Mouse (Mus musculus): ENCODE measurements around the gene Elovl3.
A peak's percentile ranks its signal among the peaks of the same experiment; 100 is the strongest.
"Not testable (repeated sequence)": the region's sequence is repeated elsewhere in the genome, so short reads cannot be mapped to it uniquely, and the experiment has no call there.

Elovl3 gene

DNA sequence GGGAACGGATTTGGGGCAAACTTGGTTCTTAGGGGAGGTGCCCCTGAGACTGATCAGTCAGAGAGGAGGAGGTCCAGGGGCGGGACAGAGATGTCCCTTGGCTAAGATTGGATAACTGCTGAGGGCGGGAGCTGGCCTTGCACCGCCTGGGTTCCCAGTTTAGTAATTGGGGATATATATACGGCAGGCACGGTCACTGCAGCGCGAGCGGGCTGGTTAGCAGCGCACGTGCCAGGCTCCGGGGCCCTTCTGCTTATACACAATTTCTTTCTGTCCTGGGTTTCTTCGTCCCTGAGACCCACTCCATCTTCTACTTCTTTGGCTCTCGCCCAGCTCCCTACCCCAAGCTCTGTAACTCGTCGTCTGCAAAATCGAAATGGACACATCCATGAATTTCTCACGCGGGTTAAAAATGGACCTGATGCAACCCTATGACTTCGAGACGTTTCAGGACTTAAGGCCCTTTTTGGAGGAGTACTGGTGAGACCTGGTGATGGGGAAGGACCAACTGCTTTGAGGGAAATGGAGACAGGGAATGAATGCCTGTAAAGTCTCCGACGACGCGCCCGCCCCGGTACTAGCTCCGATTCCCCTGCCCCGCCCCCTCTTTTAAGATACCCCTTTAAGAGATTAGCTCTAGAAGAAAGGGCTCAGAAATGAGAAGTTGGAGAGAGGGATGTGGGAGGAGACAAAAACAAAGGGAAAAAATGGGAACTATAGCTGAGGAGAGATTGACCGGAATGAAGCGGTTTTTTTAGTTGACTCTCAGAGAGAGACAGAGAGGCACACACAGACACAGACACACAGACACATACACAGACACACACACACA lies at the start of gene Elovl3:
TSS of gene Elovl3 (plus strand) at position 204 of the 832 bp plus-strand sequence.
- DNase-seq (ENCODE audit: low spot score in 2 of 2) = no peak

GRCm38 (mm10) chr19:46085185-46085584 lies 46.5 kb upstream of the Elovl3 start:
- no peak for DNase-seq (ENCODE audit: low spot score in 2 of 2)

- peak in 1 of 2 experiments; percentile 41 for DNase-seq (ENCODE audit: low spot score in 2 of 2)
Observed at GRCm38 (mm10) chr19:46086337-46086736, 45.4 kb upstream of the Elovl3 start.

DNA sequence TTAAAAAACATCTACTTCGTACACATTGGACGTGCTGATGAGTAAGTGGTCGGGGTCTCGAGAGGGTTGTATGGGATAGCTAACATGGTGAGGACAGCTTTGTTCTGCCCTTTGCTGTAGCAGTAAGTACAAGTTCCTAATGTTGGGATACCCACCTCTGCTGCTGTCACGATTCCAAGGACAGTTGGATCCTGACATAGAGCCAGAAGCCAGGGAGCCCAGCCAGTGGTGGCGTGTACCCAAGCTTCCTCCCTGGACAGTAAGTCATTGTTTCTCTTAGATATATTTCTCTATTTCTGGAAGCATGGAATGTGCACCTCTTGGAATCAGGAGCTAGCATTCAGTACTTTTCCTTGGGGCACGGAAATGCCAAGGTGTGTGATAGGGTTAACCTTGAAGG lies 43.8 kb upstream of the Elovl3 start:
- DNase-seq (ENCODE audit: low spot score in 2 of 2) = no peak

DNA sequence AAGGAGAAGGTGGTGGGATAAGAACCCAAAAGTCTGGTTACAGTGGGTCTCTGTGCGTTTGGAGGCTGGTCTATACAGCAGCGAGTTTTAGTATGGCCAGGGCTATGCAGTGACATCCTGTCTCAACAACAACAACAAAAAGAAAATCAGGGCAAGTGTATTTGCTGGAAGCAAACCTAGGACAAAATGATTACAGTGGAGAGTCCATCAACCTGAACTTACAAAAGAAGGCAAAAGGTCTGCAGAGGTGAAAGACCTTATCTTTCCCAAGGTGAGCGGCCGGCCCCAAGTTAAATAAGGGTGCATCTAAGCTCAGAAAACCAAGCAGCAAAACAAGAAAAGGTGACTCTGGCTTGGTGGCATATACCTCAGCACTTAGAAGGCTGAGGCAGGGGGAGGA lies 40.1 kb upstream of the Elovl3 start:
- no peak for DNase-seq (ENCODE audit: low spot score in 2 of 2)

DNA sequence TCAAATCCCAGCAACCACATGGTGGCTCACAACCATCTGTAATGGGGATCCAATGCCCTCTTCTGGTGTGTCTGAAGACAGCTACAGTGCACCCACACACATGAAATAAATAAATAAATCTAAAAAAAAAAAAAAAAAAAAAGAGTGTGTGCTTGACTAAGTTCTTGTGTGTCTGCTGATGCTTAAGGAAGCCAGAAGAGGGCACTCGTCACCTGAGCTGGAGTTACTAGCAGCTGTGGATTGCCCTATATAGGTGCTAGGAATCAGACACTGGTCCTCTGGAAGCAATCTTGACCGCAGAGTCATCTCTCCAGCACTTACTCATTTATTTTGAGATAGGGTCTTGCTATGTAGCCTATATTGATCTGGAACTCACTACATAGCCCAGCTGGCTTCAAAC lies 37.6 kb upstream of the Elovl3 start:
- DNase-seq (ENCODE audit: low spot score in 2 of 2) = no peak

DNA sequence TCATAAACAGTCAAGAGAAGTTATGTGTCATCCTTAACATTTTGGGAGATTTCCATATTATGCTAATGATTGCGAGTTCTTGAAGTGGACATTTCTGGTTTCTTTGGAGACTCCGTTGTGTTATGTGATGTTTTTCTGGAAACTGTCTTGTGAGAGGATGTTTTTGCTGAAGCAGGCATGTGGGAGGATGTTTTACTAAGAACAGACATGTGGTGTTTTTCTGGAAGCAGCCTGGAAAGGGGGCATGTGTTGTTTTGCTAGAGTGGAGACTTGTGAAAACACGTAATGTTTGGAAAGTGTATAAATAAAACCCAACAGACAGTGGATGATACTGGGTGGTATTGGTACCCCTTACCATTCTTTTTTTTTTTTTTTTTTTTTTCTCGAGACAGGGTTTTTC lies 36.4 kb upstream of the Elovl3 start:
- no peak for DNase-seq (ENCODE audit: low spot score in 2 of 2)

- DNase-seq (ENCODE audit: low spot score in 2 of 2) = no peak
Observed at GRCm38 (mm10) chr19:46096396-46096795, 35.3 kb upstream of the Elovl3 start.

GRCm38 (mm10) chr19:46099561-46099960 lies 32.1 kb upstream of the Elovl3 start:
- no peak for DNase-seq (ENCODE audit: low spot score in 2 of 2)

DNA sequence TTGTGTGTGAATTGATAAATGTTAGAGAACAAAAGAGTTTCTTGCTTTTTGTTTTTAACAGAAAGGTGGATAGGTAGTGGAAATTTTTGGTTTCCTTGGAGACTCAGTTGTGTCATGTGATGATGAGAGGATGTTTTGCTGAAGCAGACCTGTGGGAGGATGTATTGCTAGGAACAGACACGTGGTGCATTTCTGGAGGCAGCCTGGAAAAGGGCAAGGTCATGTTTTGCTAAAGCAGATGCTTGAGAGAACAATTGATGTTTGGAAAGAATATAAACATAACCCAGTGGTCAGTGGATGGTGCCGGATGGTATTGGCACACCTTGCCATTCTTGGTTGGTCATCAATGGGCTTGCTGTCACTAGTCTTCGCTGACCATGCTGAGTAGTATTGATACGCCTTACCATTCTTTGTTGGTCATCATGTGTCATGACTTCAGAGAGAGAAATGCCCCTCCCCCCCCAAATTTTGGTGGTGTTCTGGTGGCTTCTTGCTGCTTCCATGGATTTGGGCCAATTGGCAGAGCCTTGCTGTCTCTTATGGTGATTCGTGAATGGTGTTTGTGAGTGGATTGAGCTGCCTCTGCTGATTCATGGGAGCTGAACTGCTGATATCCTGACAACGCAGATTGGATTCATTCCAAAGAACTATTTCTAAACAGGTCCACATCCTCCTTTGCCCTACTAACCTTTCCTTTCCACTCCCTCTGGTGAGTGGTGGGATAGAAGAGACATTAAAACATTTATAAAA lies 28.1 kb upstream of the Elovl3 start:
- no peak for DNase-seq (ENCODE audit: low spot score in 2 of 2)

GRCm38 (mm10) chr19:46104187-46104557 lies 27.5 kb upstream of the Elovl3 start:
- no peak for DNase-seq (ENCODE audit: low spot score in 2 of 2)

GRCm38 (mm10) chr19:46110214-46110613 lies 21.5 kb upstream of the Elovl3 start:
- DNase-seq (ENCODE audit: low spot score in 2 of 2) = no peak

DNA sequence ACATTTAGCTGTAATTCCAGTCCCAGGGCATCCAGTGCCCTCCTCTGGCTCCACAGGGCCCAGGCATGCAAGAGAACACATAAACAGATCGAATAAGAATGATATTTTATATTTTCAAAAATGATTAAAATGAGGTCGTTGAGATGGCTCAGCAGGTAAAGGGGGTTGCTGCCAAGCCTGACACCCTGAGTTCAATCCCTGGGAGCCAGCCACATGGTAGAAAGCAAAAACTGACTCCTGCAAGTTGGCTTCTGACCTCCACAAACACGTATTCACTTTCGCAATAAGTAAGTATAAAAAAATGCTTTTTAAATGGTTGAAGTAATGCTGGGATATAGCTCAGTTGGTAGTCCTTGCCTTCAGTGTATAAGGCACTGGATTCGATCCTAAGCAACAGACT lies 20.9 kb upstream of the Elovl3 start:
- no peak for DNase-seq (ENCODE audit: low spot score in 2 of 2)

DNA sequence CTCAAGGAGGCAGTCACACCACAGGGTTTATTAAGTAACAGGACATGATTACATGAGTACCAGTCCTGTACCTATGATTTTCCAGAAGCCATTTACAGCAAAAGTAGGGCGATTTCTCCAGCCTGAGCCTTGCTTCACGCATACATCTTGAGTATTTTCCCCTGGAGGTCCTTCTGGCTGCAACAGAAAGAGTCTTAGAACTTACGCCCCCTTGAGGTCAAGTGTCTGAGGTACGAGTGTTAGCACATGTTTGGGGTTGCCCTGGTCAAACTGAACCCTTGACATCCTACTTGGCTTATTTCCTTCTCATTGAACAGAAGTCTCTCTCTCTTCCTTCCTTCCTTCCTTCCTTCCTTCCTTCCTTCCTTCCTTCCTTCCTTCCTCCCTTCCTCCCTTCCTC lies 17.1 kb upstream of the Elovl3 start:
- DNase-seq (ENCODE audit: low spot score in 2 of 2) = no peak

- DNase-seq (ENCODE audit: low spot score in 2 of 2) = no peak
Observed at GRCm38 (mm10) chr19:46119458-46119857, 12.2 kb upstream of the Elovl3 start.

GRCm38 (mm10) chr19:46120872-46121271 lies 10.8 kb upstream of the Elovl3 start:
- DNase-seq (ENCODE audit: low spot score in 2 of 2) = no peak

- no peak for DNase-seq (ENCODE audit: low spot score in 2 of 2)
Observed at GRCm38 (mm10) chr19:46123876-46124275, 7.8 kb upstream of the Elovl3 start.

- no peak for DNase-seq (ENCODE audit: low spot score in 2 of 2)
Observed at GRCm38 (mm10) chr19:46124651-46125050, 7.0 kb upstream of the Elovl3 start.

DNA sequence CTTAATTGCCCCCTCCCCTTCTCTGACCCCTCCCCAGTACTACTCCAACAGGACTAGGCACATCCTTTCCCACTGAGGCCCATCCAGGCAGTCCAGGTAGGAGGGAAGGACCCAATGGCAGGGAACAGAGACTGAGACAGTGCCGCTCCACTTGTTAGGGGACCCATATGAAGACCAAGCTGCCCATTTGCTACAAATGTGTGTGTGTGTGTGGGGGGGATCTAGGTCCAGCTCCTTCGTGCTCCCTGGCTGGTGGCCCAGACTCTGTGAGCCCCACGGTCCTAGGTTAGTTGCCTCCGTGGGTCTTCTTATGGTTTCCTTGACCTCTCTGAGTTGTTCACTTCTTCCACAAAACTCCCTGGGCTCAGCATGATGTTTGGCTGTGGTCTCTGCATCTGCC lies 5.4 kb upstream of the Elovl3 start:
- no peak for DNase-seq (ENCODE audit: low spot score in 2 of 2)

- DNase-seq (ENCODE audit: low spot score in 2 of 2) = not testable (repeated sequence)
Observed at GRCm38 (mm10) chr19:46129737-46130136, 2.0 kb upstream of the Elovl3 start.

- no peak for DNase-seq (ENCODE audit: low spot score in 2 of 2)
Observed at GRCm38 (mm10) chr19:46131283-46131682, 414 bp upstream of the Elovl3 start.

DNA sequence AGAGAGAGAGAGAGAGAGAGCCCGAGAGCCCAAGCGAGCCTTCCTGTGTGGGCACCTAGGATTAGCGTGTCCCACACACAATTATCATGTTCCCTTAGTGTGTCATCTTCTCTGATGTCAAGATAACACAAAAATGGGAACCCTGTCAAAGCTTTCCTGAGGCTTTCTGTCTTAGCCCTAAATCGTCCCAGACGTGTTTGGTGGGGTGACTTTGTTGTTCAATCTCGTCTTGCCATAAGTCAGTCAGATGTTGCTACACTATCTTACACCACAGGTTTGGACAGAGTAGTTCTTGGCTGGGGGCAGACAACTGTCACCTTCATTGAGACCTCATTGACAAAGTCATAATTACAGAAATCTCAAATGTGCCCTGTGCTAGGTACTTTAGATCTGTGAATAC lies 880 bp downstream of the Elovl3 start:
- DNase-seq (ENCODE audit: low spot score in 2 of 2) = no peak

DNA sequence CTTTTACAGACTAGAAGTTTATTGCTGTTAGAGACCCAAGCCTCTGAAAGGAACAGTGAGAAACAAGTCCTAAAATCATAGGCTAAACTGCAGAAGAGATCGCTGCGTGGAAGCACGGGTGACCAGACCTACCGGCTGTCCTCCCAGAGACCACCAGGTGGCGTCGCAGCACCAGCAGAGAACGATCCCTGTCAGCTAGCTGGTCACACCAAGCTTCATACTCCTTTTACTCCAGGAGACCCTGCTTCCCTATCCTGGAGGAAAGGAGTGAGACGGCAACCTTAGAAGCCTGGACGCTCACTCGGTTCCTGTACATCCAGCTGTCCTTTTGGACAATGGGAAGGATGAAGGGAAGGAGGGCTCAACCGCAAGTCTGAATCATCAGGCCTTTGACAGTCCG lies 3.6 kb downstream of the Elovl3 start:
- DNase-seq (ENCODE audit: low spot score in 2 of 2) = peak; percentile 73 to 89
